Mouse (Mus musculus) bone marrow macrophage, adult 2 months (primary cell): ENCODE measurements around the gene Bcl9. TPM values are rescaled to one million over a fixed set of nuclear protein-coding genes. Genes with fewer than 3 reads are reported as not detected.

Experiments
- H3K27ac ChIP-seq: 2 replicates; pipeline ENCODE4 v1.5.1; 2012; ENCODE audit warnings: low read depth, low read length; ENCODE audit not compliant: insufficient read depth
- H3K4me1 ChIP-seq: 2 replicates; pipeline ENCODE4 v1.6.1; 2012; ENCODE audit warnings: low read length; ENCODE audit not compliant: control insufficient read depth, insufficient read depth
- H3K4me3 ChIP-seq: 2 replicates; pipeline ENCODE4 v1.5.1; 2012; ENCODE audit warnings: mild to moderate bottlenecking, low read length, moderate library complexity; ENCODE audit not compliant: insufficient read depth
- CTCF ChIP-seq: IDR thresholded peaks from 2 replicates; pipeline ENCODE4 v1.5.1; 2012; ENCODE audit warnings: low read depth, mild to moderate bottlenecking, low read length, moderate library complexity
- POLR2A ChIP-seq: IDR thresholded peaks from 2 replicates; pipeline ENCODE4 v1.6.1; 2012; ENCODE audit warnings: mild to moderate bottlenecking, low read depth, low read length, borderline replicate concordance
- polyA plus RNA-seq: library from polyadenylated mRNA; stranded (reverse); fragments of >200 nt; gene quantifications from 2 replicates; pipeline ENCODE4 v1.2.4, GENCODE M21; 2012; ENCODE audit not compliant: missing spikeins, insufficient read depth, insufficient read length

Gene Bcl9
- polyA plus RNA-seq, 1 experiment: 17.6 TPM

DNA sequence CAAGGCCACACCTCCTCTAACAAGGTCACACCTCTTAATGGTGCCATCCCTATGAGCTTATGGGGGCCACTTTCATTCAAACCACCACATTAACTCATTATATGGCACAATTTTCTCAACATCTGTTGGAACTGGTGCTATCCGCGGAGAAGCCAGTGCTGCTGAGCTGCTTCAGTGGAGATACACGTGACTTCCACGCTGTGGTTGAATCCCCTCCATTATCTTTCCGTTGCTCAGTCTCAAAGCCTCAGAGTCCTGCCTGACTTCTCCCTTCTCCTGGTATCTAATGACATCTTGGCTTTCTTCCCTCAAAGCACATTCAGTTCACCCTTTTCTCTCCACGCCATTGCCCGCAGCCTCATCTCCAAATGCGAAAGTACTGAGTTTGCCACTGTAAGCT, 101.1 kb downstream of the Bcl9 start:
- Histone ChIP-seq H3K27ac (no peak overlapping the region), H3K4me3 (no peak overlapping the region)
- no peak for TF ChIP-seq POLR2A
- no peak for TF ChIP-seq CTCF

DNA sequence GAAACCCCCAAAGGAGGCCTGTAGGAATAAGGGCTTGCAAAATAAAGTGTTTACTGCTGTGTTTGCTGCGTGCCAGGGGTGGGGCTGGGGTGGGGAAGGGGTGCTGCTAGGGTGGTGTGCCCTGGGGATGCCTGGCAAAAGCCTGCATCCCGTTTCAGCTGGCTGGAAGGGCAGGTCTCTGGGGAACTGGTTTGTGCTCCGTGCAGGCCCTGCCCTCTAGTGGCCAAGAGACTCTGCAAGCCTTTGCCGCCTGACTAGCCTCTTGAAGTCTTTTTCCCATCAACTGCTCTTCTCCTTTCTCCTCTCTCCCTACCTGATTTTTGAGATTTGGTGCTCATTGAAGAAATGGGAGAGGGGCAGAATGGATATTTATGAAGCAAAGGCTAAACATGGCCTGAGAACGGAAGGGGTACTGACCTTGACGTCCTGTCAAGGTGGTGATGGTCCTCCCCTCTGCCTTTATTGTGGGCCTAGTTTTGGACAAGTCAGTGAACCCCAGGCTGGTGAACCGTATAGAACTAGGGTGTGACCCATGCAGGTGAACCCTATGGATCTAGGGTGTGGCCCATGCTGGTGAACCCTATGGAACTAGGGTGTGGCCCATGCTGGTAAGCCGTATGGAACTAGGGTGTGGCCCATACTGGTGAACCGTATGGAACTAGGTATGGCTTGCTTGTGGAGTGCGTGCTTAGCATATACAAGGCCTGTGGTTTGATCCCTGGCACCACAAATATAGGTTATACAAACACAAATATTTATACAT, 112.4 kb downstream of the Bcl9 start:
- Histone ChIP-seq H3K4me3 (no peak overlapping the region), H3K4me1 (no peaks in the 10 kb centered on the region), H3K27ac (no peak overlapping the region)
- TF ChIP-seq POLR2A (no peak), CTCF (peak; percentile 84)

More for the DNA sequence above, 101.1 kb downstream of the Bcl9 start:
- no peaks in the 10 kb centered on the region for H3K4me1 ChIP-seq

DNA sequence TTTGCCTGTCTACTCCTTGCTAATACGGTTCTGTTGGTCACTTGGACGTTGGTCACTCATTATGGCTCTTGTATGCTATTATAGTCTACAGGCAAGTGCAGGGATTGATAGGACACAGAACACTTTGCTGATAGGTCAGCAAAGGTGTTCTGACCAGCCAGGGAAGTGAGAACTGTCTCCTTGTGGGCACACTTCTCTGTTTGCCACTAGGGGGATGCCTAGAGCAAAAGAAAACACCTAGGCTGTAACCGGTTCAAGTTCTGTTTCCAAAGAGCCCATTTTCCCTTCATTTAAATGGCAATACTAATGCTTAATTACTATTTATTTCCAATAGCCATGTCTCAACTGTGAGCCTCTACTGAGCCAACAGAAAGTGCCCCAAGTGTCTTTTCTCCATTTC, 113.9 kb downstream of the Bcl9 start:
- TF ChIP-seq CTCF: no peak
- no peak for TF ChIP-seq POLR2A
- Histone ChIP-seq H3K4me3 (no peak overlapping the region), H3K4me1 (no peaks in the 10 kb centered on the region), H3K27ac (no peak overlapping the region)

DNA sequence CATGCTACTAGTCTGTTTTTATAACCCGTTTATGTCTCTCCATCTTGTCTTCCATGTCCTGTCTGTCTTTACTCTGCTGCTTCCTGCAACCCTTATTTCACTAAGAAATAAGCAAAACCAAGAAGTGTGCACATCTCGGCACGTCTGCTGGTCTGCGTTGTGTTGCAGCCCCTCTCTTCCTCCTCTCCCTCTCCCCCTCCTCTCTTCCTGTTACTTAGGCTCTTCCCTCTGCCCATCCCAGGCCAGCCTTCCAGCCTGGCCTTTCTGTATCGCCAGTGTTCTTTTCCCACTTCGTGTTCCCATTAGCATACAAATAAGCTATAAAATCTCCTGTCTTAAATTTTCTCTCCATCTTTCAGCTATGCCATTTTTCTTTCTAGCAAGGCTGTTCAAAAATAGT, 117.2 kb downstream of the Bcl9 start:
- Histone ChIP-seq H3K27ac (no peak overlapping the region), H3K4me1 (no peaks in the 10 kb centered on the region), H3K4me3 (no peak overlapping the region)
- TF ChIP-seq POLR2A (no peak), CTCF (no peak)

DNA sequence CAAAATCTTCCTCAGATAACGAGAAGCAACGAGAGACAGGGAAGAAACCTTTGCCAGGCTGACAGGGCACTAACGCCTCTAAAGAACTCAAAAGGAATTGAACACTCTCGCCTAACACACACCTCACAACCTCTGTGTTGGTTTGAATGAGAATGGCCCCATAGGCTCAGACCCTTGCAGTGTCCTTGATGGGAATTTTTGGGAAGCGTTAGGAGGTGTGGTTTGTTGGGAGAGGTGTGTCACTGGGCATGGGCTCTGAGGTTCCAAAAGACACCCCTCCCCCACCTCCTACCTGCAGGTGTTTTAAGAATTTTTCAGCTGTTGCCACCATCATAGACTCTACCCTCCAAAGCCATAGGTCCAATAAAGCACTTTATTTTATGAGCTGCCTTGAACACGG, 118.8 kb downstream of the Bcl9 start:
- no peak overlapping the region for H3K4me3 ChIP-seq
- no peak for TF ChIP-seq POLR2A
- no peak for TF ChIP-seq CTCF

DNA sequence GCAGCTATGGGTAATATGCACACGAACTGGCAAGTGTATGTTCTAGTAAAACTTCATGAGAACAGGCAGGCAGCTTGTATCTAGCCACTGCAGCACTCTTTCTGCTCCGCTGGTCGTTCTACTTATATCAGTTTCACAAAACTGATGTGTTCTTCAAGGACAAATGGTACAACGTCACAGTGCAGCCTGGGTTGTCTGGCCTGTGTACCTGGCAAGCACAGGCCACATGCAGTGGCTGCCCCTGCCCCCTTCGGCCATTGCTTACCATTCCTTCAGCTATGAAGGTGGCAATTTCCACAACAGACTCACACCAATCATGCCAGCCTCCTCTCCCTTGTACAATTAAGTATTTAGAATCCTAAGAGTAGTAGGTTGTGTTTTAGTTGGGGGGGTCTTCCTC, 125.1 kb downstream of the Bcl9 start:
- Histone ChIP-seq H3K4me3 (no peak overlapping the region), H3K4me1 (no peaks in the 10 kb centered on the region), H3K27ac (no peak overlapping the region)
- TF ChIP-seq CTCF (no peak), POLR2A (no peak)

More for the DNA sequence above, 118.8 kb downstream of the Bcl9 start:
- no peaks in the 10 kb centered on the region for H3K4me1 ChIP-seq
- H3K27ac ChIP-seq: no peak overlapping the region

DNA sequence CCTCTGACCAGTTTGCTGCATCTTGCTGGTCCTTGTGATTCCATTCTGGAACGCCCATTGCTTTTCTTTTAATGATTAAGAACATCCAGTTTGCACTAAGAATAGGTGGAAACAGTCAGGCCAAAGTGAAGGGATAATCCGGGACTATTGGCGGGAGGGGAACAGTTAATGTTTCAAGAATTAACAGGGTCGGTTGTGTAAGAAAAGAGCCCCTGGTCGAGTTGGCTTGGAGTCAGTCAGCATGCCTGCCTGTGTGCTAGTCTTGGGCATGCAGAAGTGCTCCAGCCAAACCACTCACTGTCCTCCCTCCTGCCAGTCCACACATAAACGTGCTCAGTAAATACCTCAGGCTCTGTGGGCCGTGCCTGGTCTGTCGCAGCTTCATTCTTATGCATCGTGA, 125.5 kb downstream of the Bcl9 start:
- Histone ChIP-seq H3K4me1 (no peaks in the 10 kb centered on the region), H3K4me3 (no peak overlapping the region), H3K27ac (no peak overlapping the region)
- TF ChIP-seq CTCF (no peak), POLR2A (no peak)

DNA sequence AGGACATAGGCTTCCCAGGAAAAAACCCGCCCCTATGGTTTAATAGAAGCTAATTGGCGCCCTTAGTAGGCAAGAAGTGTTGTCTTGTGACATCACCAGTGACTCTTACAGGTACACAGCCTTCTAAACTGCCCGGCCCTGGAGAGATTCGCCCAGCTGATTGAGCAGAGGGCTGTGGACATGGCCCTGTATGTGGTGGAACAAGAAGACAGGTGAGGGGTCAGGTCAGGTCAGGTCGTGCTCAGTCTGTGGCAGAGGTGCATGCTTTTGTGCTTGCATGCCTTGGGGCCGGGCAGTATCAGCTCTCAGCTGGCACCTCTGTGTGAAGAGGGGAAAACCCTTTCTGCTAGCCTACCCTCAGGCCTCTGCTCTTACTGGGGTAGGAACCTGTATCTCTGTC, 126.2 kb downstream of the Bcl9 start:
- H3K4me3 ChIP-seq: no peak overlapping the region
- no peak for TF ChIP-seq CTCF
- TF ChIP-seq POLR2A: no peak
- H3K4me1 ChIP-seq: no peaks in the 10 kb centered on the region
- no peak overlapping the region for H3K27ac ChIP-seq

DNA sequence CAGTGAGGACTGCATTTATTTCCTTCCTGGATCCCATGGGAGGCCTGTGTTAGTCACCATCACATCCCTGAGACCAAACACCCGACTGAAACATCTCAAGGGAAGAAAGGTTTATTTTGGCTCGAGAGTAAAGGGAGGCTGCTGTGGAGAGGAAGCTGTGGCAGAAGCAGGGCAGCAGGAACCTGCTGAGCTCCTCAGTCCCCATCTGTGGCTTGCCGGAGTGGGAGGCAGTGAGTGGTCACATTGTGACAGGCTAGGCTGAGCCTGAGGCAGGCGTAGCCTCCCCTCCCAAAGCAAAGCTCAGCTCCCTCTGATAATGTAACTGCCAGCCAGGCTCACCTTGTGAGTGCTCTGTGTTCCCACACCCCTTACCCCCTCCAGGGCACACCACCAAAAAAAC, 130.6 kb downstream of the Bcl9 start:
- TF ChIP-seq POLR2A (no peak), CTCF (no peak)
- no peak overlapping the region for H3K4me3 ChIP-seq
- no peak overlapping the region for H3K27ac ChIP-seq
- no peaks in the 10 kb centered on the region; the same call in 1 of the 2 replicates for H3K4me1 ChIP-seq

DNA sequence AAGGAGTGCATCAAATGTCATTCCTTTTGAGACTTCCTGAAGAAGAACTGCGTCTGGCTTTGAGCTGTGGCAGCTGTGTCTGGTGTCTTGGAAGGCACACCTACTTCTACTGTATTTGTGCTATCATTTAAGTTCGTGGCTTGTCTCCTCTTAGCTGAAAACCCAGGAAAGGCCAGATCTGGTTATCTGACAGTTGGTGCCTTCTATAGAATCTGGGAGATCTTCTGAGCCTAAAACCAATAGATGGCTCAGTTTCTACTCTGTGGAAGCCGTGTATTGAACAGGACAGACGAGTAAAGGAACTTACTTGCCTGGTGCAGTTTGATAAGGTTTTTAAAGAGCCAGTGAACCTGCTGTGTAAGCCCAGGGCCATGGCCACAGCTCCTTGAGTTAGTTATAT, 133.2 kb downstream of the Bcl9 start:
- Histone ChIP-seq H3K27ac (no peak overlapping the region), H3K4me1 (peaks cover 13% of the 10 kb centered on the region), H3K4me3 (no peak overlapping the region)
- TF ChIP-seq CTCF: no peak
- no peak for TF ChIP-seq POLR2A

DNA sequence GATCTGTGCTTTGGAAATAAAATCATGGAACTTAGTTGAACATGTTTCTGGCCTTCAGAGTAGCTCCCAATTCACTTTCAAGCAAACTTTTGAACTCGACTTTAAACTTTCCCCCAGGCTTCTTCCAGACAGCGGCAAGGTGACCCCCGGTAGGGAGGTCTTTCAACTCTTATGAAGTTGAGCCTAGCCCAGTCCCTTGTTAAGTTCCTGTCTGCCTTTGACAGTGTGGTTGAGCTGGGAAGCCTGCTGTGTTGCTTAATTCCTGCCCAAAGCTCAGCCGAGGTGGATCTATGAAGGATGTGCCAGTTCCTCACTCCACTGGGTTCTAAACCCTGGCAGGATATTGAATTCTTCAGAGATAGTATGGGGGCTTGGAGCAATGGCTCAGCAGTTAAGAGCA, 135.9 kb downstream of the Bcl9 start:
- Histone ChIP-seq H3K4me3 (no peak overlapping the region), H3K4me1 (peaks cover 13% of the 10 kb centered on the region), H3K27ac (no peak overlapping the region)
- no peak for TF ChIP-seq POLR2A
- TF ChIP-seq CTCF: no peak

DNA sequence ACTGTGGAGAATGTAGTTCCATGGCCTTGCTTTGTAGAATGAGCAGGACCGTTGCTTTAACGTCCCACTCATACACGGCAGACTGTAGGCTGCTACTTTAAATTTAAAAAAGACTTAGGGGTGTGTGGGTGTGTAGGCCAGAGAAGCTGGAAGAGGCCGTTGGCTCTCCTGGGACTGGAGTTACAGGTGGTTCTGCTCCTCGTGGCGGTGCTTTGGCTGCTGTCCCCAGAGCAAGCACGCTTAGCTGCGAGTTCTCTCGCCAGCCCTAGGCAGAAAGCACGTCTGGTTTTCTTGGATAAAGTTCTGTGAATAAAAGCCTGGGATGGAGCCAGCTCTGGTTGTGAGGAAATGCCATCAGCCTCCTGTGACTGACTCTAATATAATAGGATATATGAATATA, 136.8 kb downstream of the Bcl9 start:
- peaks cover 13% of the 10 kb centered on the region for H3K4me1 ChIP-seq
- TF ChIP-seq POLR2A: no peak
- TF ChIP-seq CTCF: no peak

More for the DNA sequence above, 136.8 kb downstream of the Bcl9 start:
- Histone ChIP-seq H3K4me3 (no peak overlapping the region), H3K27ac (no peak overlapping the region)
